Comparison of ENCODE assay signal across 13 mouse cellular contexts in the genomic region with DNA sequence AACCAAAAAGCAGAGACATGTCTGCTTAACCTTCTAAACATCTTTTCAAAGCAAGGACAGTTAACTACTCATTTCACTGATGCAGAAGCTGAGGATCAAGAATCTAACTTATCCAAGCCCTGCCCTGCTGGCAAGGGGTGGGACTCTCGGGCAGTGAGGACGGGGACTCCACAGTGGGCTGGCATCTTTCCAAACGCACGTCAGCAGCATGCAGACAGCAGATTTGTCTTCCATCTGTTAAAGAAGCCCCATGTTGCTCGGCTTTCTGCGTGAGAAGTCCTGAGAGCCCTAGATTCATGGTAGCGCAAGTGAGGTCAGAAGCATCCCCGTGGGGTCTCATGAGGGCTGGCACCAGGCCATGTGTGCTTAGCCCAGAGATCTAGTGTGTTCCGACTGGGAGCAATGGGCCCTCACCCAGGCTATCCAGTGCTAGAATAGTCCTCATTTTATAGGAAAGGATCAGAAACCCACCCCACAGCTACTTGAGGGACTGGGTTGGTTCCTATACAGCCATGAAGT.
A peak's percentile ranks its signal among the peaks of the same experiment; 100 is the strongest.
DNase-seq lines count a peak whose midpoint lies in the region; ATAC-seq and TF ChIP-seq lines count a peak whose summit lies in the region.
"Had no signal": no experiment of that assay in that cellular context is flagged by ENCODE, and none has a peak within 500 bp of the region (broad histone marks: within the 10 kb centered on the region; RNA-seq: fewer than 3 reads in every experiment).

No protein-coding gene starts in this region.

- H3K27me3 ChIP-seq in forebrain, embryonic 14.5 days (replicated peaks; ENCODE audit: control insufficient read depth, insufficient read depth, low read length): peaks cover 8% of the 10 kb centered on the region; the same call in 1 of the 2 replicates
- H3K27me3 ChIP-seq in forebrain, embryonic 12.5 days: peaks cover 54% of the 10 kb centered on the region
- H3K27me3 ChIP-seq in embryonic facial prominence, embryonic 14.5 days (replicated peaks; ENCODE audit: control insufficient read depth, insufficient read depth, low read length): peaks cover 16% of the 10 kb centered on the region

- no peak overlapping the region for H3K4me2 ChIP-seq in forebrain, embryonic 14.5 days (ENCODE audit: low read length)
- H3K4me2 ChIP-seq in forebrain, embryonic 12.5 days: no peak overlapping the region
- no peak overlapping the region for H3K4me2 ChIP-seq in embryonic facial prominence, embryonic 14.5 days (ENCODE audit: low read depth, low read length)
- H3K4me2 ChIP-seq: embryonic facial prominence, embryonic 12.5 days; heart, embryonic 11.5 days had no signal

- H3K27ac ChIP-seq in forebrain, embryonic 14.5 days (ENCODE audit: low read depth, low read length): no peak overlapping the region
- no peak overlapping the region for H3K27ac ChIP-seq in forebrain, embryonic 12.5 days
- H3K27ac ChIP-seq in embryonic facial prominence, embryonic 14.5 days (replicated peaks; ENCODE audit: low read depth, low read length): 0 out of 2 replicates have a peak overlapping the region, but pooled peaks have one; percentile 15
- H3K27ac ChIP-seq in layer of hippocampus, adult 2 months: no peak overlapping the region
- H3K27ac ChIP-seq: kidney, postnatal 0 days; liver, embryonic 14.5 days had no signal

- 23% methylated on average over 9 of the region's 9 CpGs for WGBS in forebrain, embryonic 14.5 days
- WGBS in forebrain, embryonic 12.5 days: 58% methylated on average over 9 of the region's 9 CpGs
- 18% methylated on average over 9 of the region's 9 CpGs for WGBS in embryonic facial prominence, embryonic 14.5 days

- no peaks in the 10 kb centered on the region for H3K36me3 ChIP-seq in forebrain, embryonic 14.5 days (ENCODE audit: control insufficient read depth, insufficient read depth, low read length)
- no peaks in the 10 kb centered on the region for H3K36me3 ChIP-seq in forebrain, embryonic 12.5 days (replicated peaks)
- H3K36me3 ChIP-seq in embryonic facial prominence, embryonic 14.5 days (ENCODE audit: control insufficient read depth, insufficient read depth, low read length): no peaks in the 10 kb centered on the region
- H3K36me3 ChIP-seq: embryonic facial prominence, embryonic 12.5 days had no signal

- H3K9me3 ChIP-seq in forebrain, embryonic 14.5 days (replicated peaks; ENCODE audit: control insufficient read depth, low read length): no peaks in the 10 kb centered on the region
- H3K9me3 ChIP-seq in forebrain, embryonic 12.5 days: no peaks in the 10 kb centered on the region
- H3K9me3 ChIP-seq in embryonic facial prominence, embryonic 14.5 days (ENCODE audit: control insufficient read depth, low read length): no peaks in the 10 kb centered on the region
- H3K9me3 ChIP-seq: embryonic facial prominence, embryonic 12.5 days had no signal

- no peak overlapping the region for H3K4me3 ChIP-seq in forebrain, embryonic 14.5 days (ENCODE audit: low read depth, low read length)
- no peak overlapping the region for H3K4me3 ChIP-seq in forebrain, embryonic 12.5 days (replicated peaks)
- H3K4me3 ChIP-seq in embryonic facial prominence, embryonic 14.5 days (ENCODE audit: low read depth, low read length): no peak overlapping the region
- no peak overlapping the region for H3K4me3 ChIP-seq in layer of hippocampus, adult 2 months
- H3K4me3 ChIP-seq: embryonic facial prominence, embryonic 12.5 days had no signal

- peaks cover 19% of the 10 kb centered on the region for H3K4me1 ChIP-seq in forebrain, embryonic 14.5 days (ENCODE audit: control insufficient read depth, insufficient read depth, low read length)
- H3K4me1 ChIP-seq in forebrain, embryonic 12.5 days: peaks cover 49% of the 10 kb centered on the region
- H3K4me1 ChIP-seq in embryonic facial prominence, embryonic 14.5 days (ENCODE audit: control insufficient read depth, insufficient read depth, low read length): peaks cover 43% of the 10 kb centered on the region

- ATAC-seq in forebrain, embryonic 14.5 days: peak; percentile 70; the same call in 1 of the 2 replicates
- no peak for ATAC-seq in forebrain, embryonic 12.5 days (ENCODE audit: low FRiP score)
- ATAC-seq in embryonic facial prominence, embryonic 14.5 days (ENCODE audit: low read depth): peak; percentile 20; the same call in 1 of the 2 replicates
- ATAC-seq: activated CD4-positive, CD25-positive, alpha-beta regulatory T cell, adult 4 months had no signal

- no peak overlapping the region for H3K9ac ChIP-seq in forebrain, embryonic 14.5 days (ENCODE audit: low read length)
- H3K9ac ChIP-seq in forebrain, embryonic 12.5 days: no peak overlapping the region
- no peak overlapping the region for H3K9ac ChIP-seq in embryonic facial prominence, embryonic 14.5 days (ENCODE audit: low read depth, low read length)
- H3K9ac ChIP-seq: embryonic facial prominence, embryonic 12.5 days; liver, embryonic 14.5 days had no signal

- no peak for TF ChIP-seq CTCF in layer of hippocampus, adult 2 months (conservative IDR thresholded peaks at IDR 0.05)

- DNase-seq in forebrain, embryonic 14.5 days (ENCODE audit: low spot score): peak; percentile 90
- peak; percentile 82 for DNase-seq in retina, postnatal 1 day
- DNase-seq in retina, embryonic 14.5 days (ENCODE audit: low spot score): no peak
- DNase-seq in embryonic facial prominence, embryonic 14.5 days (ENCODE audit: low spot score): peak; percentile 86
- DNase-seq in retina, postnatal 7 days (ENCODE audit: low read depth, low spot score): peak; percentile 33
- DNase-seq in liver: no peak
- DNase-seq in layer of hippocampus, adult 2 months (ENCODE audit: low spot score in 2 of 2): no peak

Comparison
In these comparisons a context has a peak if more than half of its experiments do, and no peak if none do; other contexts are left out.
1. DNase-seq: peak in forebrain, embryonic 14.5 days (single experiment), retina, postnatal 1 day (single experiment), embryonic facial prominence, embryonic 14.5 days (single experiment) and retina, postnatal 7 days (single experiment); none in retina, embryonic 14.5 days (single experiment), liver (single experiment) and layer of hippocampus, adult 2 months (0 of 2).